Mouse (Mus musculus) B cell, adult 2 months (primary cell): ENCODE data around the gene Arsa.
A peak's percentile ranks its signal among the peaks of the same experiment; 100 is the strongest.

Experiments used
- DNase-seq, 2 experiments: peaks; one replicate each; pipeline ENCODE4 v3.0.0; 2022

Gene Arsa

GRCm38 (mm10) chr15:89488611-89489117 lies 11.4 kb upstream of the Arsa start:
- DNase-seq = no peak

- DNase-seq = no peak
Measured at GRCm38 (mm10) chr15:89488182-89488581, 11.0 kb upstream of the Arsa start.

GRCm38 (mm10) chr15:89480584-89480983 lies 3.4 kb upstream of the Arsa start:
- no peak for DNase-seq

- DNase-seq = no peak
Measured at GRCm38 (mm10) chr15:89478622-89479021, 1.4 kb upstream of the Arsa start.

- DNase-seq = no peak
Measured at GRCm38 (mm10) chr15:89477806-89478205, 581 bp upstream of the Arsa start.

- no peak for DNase-seq
Measured at GRCm38 (mm10) chr15:89476475-89476815, 780 bp downstream of the Arsa start.

GRCm38 (mm10) chr15:89475611-89476474 lies 1.4 kb downstream of the Arsa start:
- peak; percentile 91 to 92 for DNase-seq

GRCm38 (mm10) chr15:89475293-89475600 lies 2.0 kb downstream of the Arsa start:
- DNase-seq = no peak

- DNase-seq = no peak
Measured at GRCm38 (mm10) chr15:89474596-89475292, 2.5 kb downstream of the Arsa start.

GRCm38 (mm10) chr15:89473921-89474320 lies 3.3 kb downstream of the Arsa start:
- DNase-seq = no peak

GRCm38 (mm10) chr15:89473370-89473769 lies 3.9 kb downstream of the Arsa start:
- no peak for DNase-seq

GRCm38 (mm10) chr15:89471476-89471875 lies 5.7 kb downstream of the Arsa start:
- DNase-seq = no peak

GRCm38 (mm10) chr15:89468577-89468976 lies 8.6 kb downstream of the Arsa start:
- DNase-seq = no peak

- DNase-seq = no peak
Measured at GRCm38 (mm10) chr15:89465052-89465451, 12.2 kb downstream of the Arsa start.

GRCm38 (mm10) chr15:89463334-89464235 lies 13.6 kb downstream of the Arsa start:
- no peak for DNase-seq

- DNase-seq = no peak
Measured at GRCm38 (mm10) chr15:89462176-89462575, 15.0 kb downstream of the Arsa start.

- no peak for DNase-seq
Measured at GRCm38 (mm10) chr15:89461321-89461720, 15.9 kb downstream of the Arsa start.

- DNase-seq = no peak
Measured at GRCm38 (mm10) chr15:89460298-89460697, 16.9 kb downstream of the Arsa start.

- no peak for DNase-seq
Measured at GRCm38 (mm10) chr15:89459821-89460220, 17.4 kb downstream of the Arsa start.

GRCm38 (mm10) chr15:89458942-89459341 lies 18.3 kb downstream of the Arsa start:
- peak; percentile 48 to 57 for DNase-seq

- DNase-seq = no peak
Measured at GRCm38 (mm10) chr15:89455642-89456041, 21.6 kb downstream of the Arsa start.

GRCm38 (mm10) chr15:89454857-89455256 lies 22.4 kb downstream of the Arsa start:
- DNase-seq = no peak

GRCm38 (mm10) chr15:89453865-89454478 lies 23.3 kb downstream of the Arsa start, which contains the start of gene Mapk8ip2:
TSS of gene Mapk8ip2 (plus strand) at chr15:89453913.
- DNase-seq = no peak
